Mouse (Mus musculus): Measurements from ENCODE around the gene Prss53. TPM values are rescaled to one million over a fixed set of nuclear protein-coding genes. Genes with fewer than 3 reads are reported as not detected.
A peak's percentile ranks its signal among the peaks of the same experiment; 100 is the strongest.

Gene Prss53
- total RNA-seq, 1 experiment = 0.67 TPM

- peaks cover 42% of the 10 kb centered on the region for H3K36me3 ChIP-seq (ENCODE audit: control insufficient read depth, insufficient read depth, low read length, poor library complexity, severe bottlenecking)
- in situ Hi-C loops (cut with MboI; ENCODE audit: low sequenced_read_pairs in 2 of 2, unreplicated experiment in 2 of 2) = no loop called here
- H3K4me3 ChIP-seq (ENCODE audit: insufficient read depth in 1 of 2, low read depth in 1 of 2, low read length in 2 of 2, poor library complexity in 1 of 2, severe bottlenecking in 1 of 2) = no peak overlapping the region
- TF ChIP-seq MAFK (IDR thresholded peaks at IDR 0.05; ENCODE audit: insufficient read depth, low read depth, low read length) (no peak), ZC3H11A (IDR thresholded peaks at IDR 0.05; ENCODE audit: borderline replicate concordance, low read depth, low read length) (no peak), ZNF384 (IDR thresholded peaks at IDR 0.05; ENCODE audit: low read depth, low read length) (no peak), CHD2 (IDR thresholded peaks at IDR 0.05; ENCODE audit: low read depth, low read length) (no peak), HCFC1 (IDR thresholded peaks at IDR 0.05; ENCODE audit: borderline replicate concordance, insufficient read depth, low read length) (no peak)
- H3K9me3 ChIP-seq (ENCODE audit: control insufficient read depth, insufficient read depth, low read depth, low read length) = peaks cover 5% of the 10 kb centered on the region
- no peak overlapping the region; the same call in 1 of the 2 replicates for H3K9ac ChIP-seq (ENCODE audit: insufficient read depth, low read depth, low read length, poor library complexity, severe bottlenecking)
- no peak overlapping the region for H3K27ac ChIP-seq (ENCODE audit: insufficient read depth, low read depth, low read length, poor library complexity, severe bottlenecking)
- peaks cover 0 to 9% of the 10 kb centered on the region in 2 experiments; a peak in 1 of 4 replicates for H3K4me1 ChIP-seq (ENCODE audit: control insufficient read depth in 2 of 2, insufficient read depth in 2 of 2, low read length in 2 of 2, poor library complexity in 1 of 2)
- DNase-seq (ENCODE audit: low read depth, low spot score) = no peak
Observed at GRCm38 (mm10) chr7:127919290-127919689, 28.5 kb upstream of the Prss53 start.

GRCm38 (mm10) chr7:127918203-127918602 lies 27.4 kb upstream of the Prss53 start:
- DNase-seq (ENCODE audit: low read depth, low spot score) = peak; percentile 68
- H3K36me3 ChIP-seq (ENCODE audit: control insufficient read depth, insufficient read depth, low read length, poor library complexity, severe bottlenecking) = peaks cover 36% of the 10 kb centered on the region
- no peak for TF ChIP-seq MAFK (IDR thresholded peaks at IDR 0.05; ENCODE audit: insufficient read depth, low read depth, low read length)
- H3K4me3 ChIP-seq (ENCODE audit: insufficient read depth in 1 of 2, low read depth in 1 of 2, low read length in 2 of 2, poor library complexity in 1 of 2, severe bottlenecking in 1 of 2) = no peak overlapping the region
- peaks cover 3% of the 10 kb centered on the region; the same call in 1 of the 2 replicates for H3K9me3 ChIP-seq (ENCODE audit: control insufficient read depth, insufficient read depth, low read depth, low read length)
- H3K9ac ChIP-seq (ENCODE audit: insufficient read depth, low read depth, low read length, poor library complexity, severe bottlenecking) = no peak overlapping the region
- H3K27ac ChIP-seq (ENCODE audit: insufficient read depth, low read depth, low read length, poor library complexity, severe bottlenecking) = no peak overlapping the region
- in situ Hi-C loops (cut with MboI; ENCODE audit: low sequenced_read_pairs in 2 of 2, unreplicated experiment in 2 of 2) = no loop called here
- H3K4me1 ChIP-seq (ENCODE audit: control insufficient read depth in 2 of 2, insufficient read depth in 2 of 2, low read length in 2 of 2, poor library complexity in 1 of 2) = peaks cover 0 to 9% of the 10 kb centered on the region in 2 experiments; a peak in 1 of 4 replicates

GRCm38 (mm10) chr7:127915293-127915692 lies 24.5 kb upstream of the Prss53 start:
- no peak for DNase-seq (ENCODE audit: low read depth, low spot score)
- no peak overlapping the region for H3K27ac ChIP-seq (ENCODE audit: insufficient read depth, low read depth, low read length, poor library complexity, severe bottlenecking)
- TF ChIP-seq ZC3H11A (IDR thresholded peaks at IDR 0.05; ENCODE audit: borderline replicate concordance, low read depth, low read length) (no peak), ZNF384 (IDR thresholded peaks at IDR 0.05; ENCODE audit: low read depth, low read length) (no peak), CHD2 (IDR thresholded peaks at IDR 0.05; ENCODE audit: low read depth, low read length) (no peak), HCFC1 (IDR thresholded peaks at IDR 0.05; ENCODE audit: borderline replicate concordance, insufficient read depth, low read length) (no peak)
- no peaks in the 10 kb centered on the region for H3K9me3 ChIP-seq (ENCODE audit: control insufficient read depth, insufficient read depth, low read depth, low read length)
- H3K9ac ChIP-seq (ENCODE audit: insufficient read depth, low read depth, low read length, poor library complexity, severe bottlenecking) = no peak overlapping the region
- H3K4me1 ChIP-seq (ENCODE audit: control insufficient read depth in 2 of 2, insufficient read depth in 2 of 2, low read length in 2 of 2, poor library complexity in 1 of 2) = peaks cover 0 to 9% of the 10 kb centered on the region in 2 experiments; a peak in 1 of 4 replicates
- H3K4me3 ChIP-seq (ENCODE audit: insufficient read depth in 1 of 2, low read depth in 1 of 2, low read length in 2 of 2, poor library complexity in 1 of 2, severe bottlenecking in 1 of 2) = no peak overlapping the region
- H3K36me3 ChIP-seq (ENCODE audit: control insufficient read depth, insufficient read depth, low read length, poor library complexity, severe bottlenecking) = peaks cover 15% of the 10 kb centered on the region
- in situ Hi-C loops (cut with MboI; ENCODE audit: low sequenced_read_pairs in 2 of 2, unreplicated experiment in 2 of 2) = no loop called here

GRCm38 (mm10) chr7:127912938-127913337 lies 22.2 kb upstream of the Prss53 start:
- peaks cover 0 to 6% of the 10 kb centered on the region in 2 experiments; a peak in 1 of 4 replicates for H3K4me1 ChIP-seq (ENCODE audit: control insufficient read depth in 2 of 2, insufficient read depth in 2 of 2, low read length in 2 of 2, poor library complexity in 1 of 2)
- H3K9ac ChIP-seq (ENCODE audit: insufficient read depth, low read depth, low read length, poor library complexity, severe bottlenecking) = peak overlapping the region; percentile 9; the same call in 1 of the 2 replicates
- peaks cover 23% of the 10 kb centered on the region for H3K36me3 ChIP-seq (ENCODE audit: control insufficient read depth, insufficient read depth, low read length, poor library complexity, severe bottlenecking)
- H3K9me3 ChIP-seq (ENCODE audit: control insufficient read depth, insufficient read depth, low read depth, low read length) = no peaks in the 10 kb centered on the region
- no peak overlapping the region; the same call in 1 of the 2 replicates for H3K27ac ChIP-seq (ENCODE audit: insufficient read depth, low read depth, low read length, poor library complexity, severe bottlenecking)
- in situ Hi-C loops (cut with MboI; ENCODE audit: low sequenced_read_pairs in 2 of 2, unreplicated experiment in 2 of 2) = no loop called here
- DNase-seq (ENCODE audit: low read depth, low spot score) = no peak
- H3K4me3 ChIP-seq (ENCODE audit: insufficient read depth in 1 of 2, low read depth in 1 of 2, low read length in 2 of 2, poor library complexity in 1 of 2, severe bottlenecking in 1 of 2) = peak overlapping the region; percentile 81 to 98
- TF ChIP-seq CHD2 (IDR thresholded peaks at IDR 0.05; ENCODE audit: low read depth, low read length) (no peak), ZNF384 (IDR thresholded peaks at IDR 0.05; ENCODE audit: low read depth, low read length) (peak; percentile 59; the same call in 1 of the 2 replicates)

- H3K9me3 ChIP-seq (ENCODE audit: control insufficient read depth, insufficient read depth, low read depth, low read length) = no peaks in the 10 kb centered on the region
- TF ChIP-seq MAFK (IDR thresholded peaks at IDR 0.05; ENCODE audit: insufficient read depth, low read depth, low read length) (0 out of 2 replicates have a peak, but pooled peaks have one; percentile 29), HCFC1 (IDR thresholded peaks at IDR 0.05; ENCODE audit: borderline replicate concordance, insufficient read depth, low read length) (peak; percentile 73; the same call in 1 of the 2 replicates), CHD2 (IDR thresholded peaks at IDR 0.05; ENCODE audit: low read depth, low read length) (no peak), ZC3H11A (IDR thresholded peaks at IDR 0.05; ENCODE audit: borderline replicate concordance, low read depth, low read length) (no peak), ZNF384 (IDR thresholded peaks at IDR 0.05; ENCODE audit: low read depth, low read length) (no peak)
- peak; percentile 94 for DNase-seq (ENCODE audit: low read depth, low spot score)
- H3K36me3 ChIP-seq (ENCODE audit: control insufficient read depth, insufficient read depth, low read length, poor library complexity, severe bottlenecking) = peaks cover 28% of the 10 kb centered on the region
- H3K4me3 ChIP-seq (ENCODE audit: insufficient read depth in 1 of 2, low read depth in 1 of 2, low read length in 2 of 2, poor library complexity in 1 of 2, severe bottlenecking in 1 of 2) = peak within 1 kb of the TSS; percentile 81 to 98
- in situ Hi-C loops (cut with MboI; ENCODE audit: low sequenced_read_pairs in 2 of 2, unreplicated experiment in 2 of 2) = no loop called here
- H3K27ac ChIP-seq (ENCODE audit: insufficient read depth, low read depth, low read length, poor library complexity, severe bottlenecking) = peak within 1 kb of the TSS; percentile 93
- H3K9ac ChIP-seq (ENCODE audit: insufficient read depth, low read depth, low read length, poor library complexity, severe bottlenecking) = peak within 1 kb of the TSS; percentile 88
- peaks cover 0 to 4% of the 10 kb centered on the region in 2 experiments; a peak in 1 of 4 replicates for H3K4me1 ChIP-seq (ENCODE audit: control insufficient read depth in 2 of 2, insufficient read depth in 2 of 2, low read length in 2 of 2, poor library complexity in 1 of 2)
Observed at GRCm38 (mm10) chr7:127912190-127912871, 21.6 kb upstream of the Prss53 start, which contains the start of gene Kat8. Gene Kat8 (plus strand): TSS chr7:127912516.

Measured in ES-E14 (cell line).